Mouse (Mus musculus): ENCODE results near the gene Akap13.

Akap13 gene

GRCm38 (mm10) chr7:75455223-75456151, at the start of gene Akap13:
Gene Akap13 (plus strand): TSS chr7:75455534.
- DNase-seq (ENCODE audit: low read depth, low spot score) = peak; percentile 93

- DNase-seq (ENCODE audit: low read depth, low spot score) = no peak
Measured at GRCm38 (mm10) chr7:75410641-75411040, 44.7 kb upstream of the Akap13 start.

- DNase-seq (ENCODE audit: low read depth, low spot score) = no peak
Measured at GRCm38 (mm10) chr7:75411226-75411625, 44.1 kb upstream of the Akap13 start.

- DNase-seq (ENCODE audit: low read depth, low spot score) = no peak
Measured at GRCm38 (mm10) chr7:75412011-75412510, 43.3 kb upstream of the Akap13 start.

GRCm38 (mm10) chr7:75412568-75412967, 42.8 kb upstream of the Akap13 start:
- no peak for DNase-seq (ENCODE audit: low read depth, low spot score)

GRCm38 (mm10) chr7:75413903-75414302, 41.4 kb upstream of the Akap13 start:
- no peak for DNase-seq (ENCODE audit: low read depth, low spot score)

- DNase-seq (ENCODE audit: low read depth, low spot score) = no peak
Measured at GRCm38 (mm10) chr7:75414316-75414715, 41.0 kb upstream of the Akap13 start.

- no peak for DNase-seq (ENCODE audit: low read depth, low spot score)
Measured at GRCm38 (mm10) chr7:75415166-75415881, 40.0 kb upstream of the Akap13 start.

- no peak for DNase-seq (ENCODE audit: low read depth, low spot score)
Measured at GRCm38 (mm10) chr7:75415882-75416585, 39.3 kb upstream of the Akap13 start.

- no peak for DNase-seq (ENCODE audit: low read depth, low spot score)
Measured at GRCm38 (mm10) chr7:75420927-75421326, 34.4 kb upstream of the Akap13 start.

- no peak for DNase-seq (ENCODE audit: low read depth, low spot score)
Measured at GRCm38 (mm10) chr7:75424121-75424520, 31.2 kb upstream of the Akap13 start.

- no peak for DNase-seq (ENCODE audit: low read depth, low spot score)
Measured at GRCm38 (mm10) chr7:75427322-75427721, 28.0 kb upstream of the Akap13 start.

- DNase-seq (ENCODE audit: low read depth, low spot score) = no peak
Measured at GRCm38 (mm10) chr7:75428913-75429312, 26.4 kb upstream of the Akap13 start.

GRCm38 (mm10) chr7:75430550-75430949, 24.8 kb upstream of the Akap13 start:
- no peak for DNase-seq (ENCODE audit: low read depth, low spot score)

- no peak for DNase-seq (ENCODE audit: low read depth, low spot score)
Measured at GRCm38 (mm10) chr7:75431043-75431442, 24.3 kb upstream of the Akap13 start.

- DNase-seq (ENCODE audit: low read depth, low spot score) = no peak
Measured at GRCm38 (mm10) chr7:75432046-75432445, 23.3 kb upstream of the Akap13 start.

GRCm38 (mm10) chr7:75436413-75437174, 18.7 kb upstream of the Akap13 start:
- no peak for DNase-seq (ENCODE audit: low read depth, low spot score)

- DNase-seq (ENCODE audit: low read depth, low spot score) = no peak
Measured at GRCm38 (mm10) chr7:75439570-75439969, 15.8 kb upstream of the Akap13 start.

GRCm38 (mm10) chr7:75440241-75440640, 15.1 kb upstream of the Akap13 start:
- no peak for DNase-seq (ENCODE audit: low read depth, low spot score)

- DNase-seq (ENCODE audit: low read depth, low spot score) = no peak
Measured at GRCm38 (mm10) chr7:75441947-75442346, 13.4 kb upstream of the Akap13 start.
